Mouse (Mus musculus) heart, postnatal 36 days (tissue): ENCODE data around the gene Fxr1. TPM values are rescaled to one million over a fixed set of nuclear protein-coding genes. Genes with fewer than 3 reads are reported as not detected.
"Not testable (repeated sequence)": the region's sequence is repeated elsewhere in the genome, so short reads cannot be mapped to it uniquely, and the experiment has no call there.

Source experiments
- DNase-seq, 2 experiments: peaks; one replicate each; pipeline ENCODE4 v3.0.0; 2021 to 2022
- intact Hi-C: fragments of 180-260 bp; cut with DNase I; formaldehyde crosslinking; loops from one replicate; pipeline ENCODE4 v1.15.1; 2025
- total RNA-seq, 2 experiments: library from RNA; stranded (reverse); gene quantifications; 2 replicates each; pipeline ENCODE4 v1.2.3; 2021

Fxr1 gene
- 100 to 1,000 TPM; 184 to 189 TPM for total RNA-seq

GRCm38 (mm10) chr3:34019540-34020381 lies at the start of gene Fxr1:
Gene Fxr1 (plus strand): TSS chr3:34019943.
- peak; percentile 85 to 87 for DNase-seq
- intact Hi-C loops: loop anchor here (2.0 to 5.0 kb wide), 3 partner anchors 48 to 217 kb away; partner anchors contain the start of gene Dnajc19

GRCm38 (mm10) chr3:33979395-33979794 lies 40.3 kb upstream of the Fxr1 start:
- DNase-seq: no peak
- intact Hi-C loops: no loop called here

GRCm38 (mm10) chr3:33982746-33983145 lies 37.0 kb upstream of the Fxr1 start:
- DNase-seq: peak in 1 of 2 experiments; percentile 8
- intact Hi-C loops: no loop called here

GRCm38 (mm10) chr3:33989302-33989701 lies 30.4 kb upstream of the Fxr1 start:
- DNase-seq: peak; percentile 30 to 52
- intact Hi-C loops: no loop called here

- intact Hi-C loops: no loop called here
- no peak for DNase-seq
Measured at GRCm38 (mm10) chr3:33990451-33990850, 29.3 kb upstream of the Fxr1 start.

GRCm38 (mm10) chr3:33990921-33991320 lies 28.8 kb upstream of the Fxr1 start:
- intact Hi-C loops: no loop called here
- DNase-seq: no peak

GRCm38 (mm10) chr3:33993421-33994126 lies 26.2 kb upstream of the Fxr1 start:
- intact Hi-C loops: no loop called here
- peak in 1 of 2 experiments; percentile 21 for DNase-seq

GRCm38 (mm10) chr3:33994127-33994488 lies 25.6 kb upstream of the Fxr1 start:
- intact Hi-C loops: no loop called here
- DNase-seq: no peak

GRCm38 (mm10) chr3:34001691-34002090 lies 18.1 kb upstream of the Fxr1 start:
- DNase-seq, intact Hi-C loops: not testable (repeated sequence)

- intact Hi-C loops: no loop called here
- DNase-seq: no peak
Measured at GRCm38 (mm10) chr3:34003860-34004259, 15.9 kb upstream of the Fxr1 start.

- intact Hi-C loops: no loop called here
- no peak for DNase-seq
Measured at GRCm38 (mm10) chr3:34006301-34006700, 13.4 kb upstream of the Fxr1 start.

GRCm38 (mm10) chr3:34006824-34007223 lies 12.9 kb upstream of the Fxr1 start:
- intact Hi-C loops: no loop called here

GRCm38 (mm10) chr3:34007611-34008010 lies 12.1 kb upstream of the Fxr1 start:
- DNase-seq: no peak
- intact Hi-C loops: no loop called here

More at GRCm38 (mm10) chr3:34006824-34007223, 12.9 kb upstream of the Fxr1 start:
- DNase-seq: no peak

- DNase-seq: no peak
- intact Hi-C loops: no loop called here
Measured at GRCm38 (mm10) chr3:34008191-34008590, 11.6 kb upstream of the Fxr1 start.

- intact Hi-C loops: loop anchor here (2.0 to 5.0 kb wide), 2 partner anchors 47 to 60 kb away; partner anchors contain the start of gene Dnajc19
- peak in 1 of 2 experiments; percentile 12 for DNase-seq
Measured at GRCm38 (mm10) chr3:34020382-34021258, 877 bp downstream of the Fxr1 start.

- DNase-seq: no peak
- intact Hi-C loops: loop anchor here (2.0 to 5.0 kb wide), 2 partner anchors 46 to 59 kb away; partner anchors contain the start of gene Dnajc19
Measured at GRCm38 (mm10) chr3:34021259-34021828, 1.6 kb downstream of the Fxr1 start.

- intact Hi-C loops: no loop called here
- DNase-seq: no peak
Measured at GRCm38 (mm10) chr3:34028935-34029334, 9.2 kb downstream of the Fxr1 start.

GRCm38 (mm10) chr3:34030601-34031000 lies 10.9 kb downstream of the Fxr1 start:
- no peak for DNase-seq
- intact Hi-C loops: no loop called here

GRCm38 (mm10) chr3:34033720-34034364 lies 14.1 kb downstream of the Fxr1 start:
- DNase-seq: no peak
- intact Hi-C loops: no loop called here

- intact Hi-C loops: no loop called here
- no peak for DNase-seq
Measured at GRCm38 (mm10) chr3:34034803-34035202, 15.1 kb downstream of the Fxr1 start.
